Mouse (Mus musculus): Measurements from ENCODE around the gene Tmem221. TPM values are rescaled to one million over a fixed set of nuclear protein-coding genes. Genes with fewer than 3 reads are reported as not detected.
A peak's percentile ranks its signal among the peaks of the same experiment; 100 is the strongest.

Tmem221 gene
- polyA plus RNA-seq (2015; fragmentation: Nextera tagmentation; extraction: Ambion mirVana): 13.0 and 13.1 TPM in 2 replicates

- DNase-seq (ENCODE audit: low spot score): peak; percentile 85
Measured at GRCm38 (mm10) chr8:71558071-71558957, at the start of gene Tmem221. TSS of gene Tmem221 (minus strand) at chr8:71558871.

- DNase-seq (ENCODE audit: low spot score): no peak
Measured at GRCm38 (mm10) chr8:71604021-71604420, 45.4 kb upstream of the Tmem221 start.

- DNase-seq (ENCODE audit: low spot score): no peak
Measured at GRCm38 (mm10) chr8:71602666-71603334, 44.1 kb upstream of the Tmem221 start.

GRCm38 (mm10) chr8:71601939-71602665, 43.4 kb upstream of the Tmem221 start:
- peak; percentile 75 for DNase-seq (ENCODE audit: low spot score)

GRCm38 (mm10) chr8:71598841-71599240, 40.2 kb upstream of the Tmem221 start:
- no peak for DNase-seq (ENCODE audit: low spot score)

GRCm38 (mm10) chr8:71598375-71598774, 39.7 kb upstream of the Tmem221 start:
- no peak for DNase-seq (ENCODE audit: low spot score)

- no peak for DNase-seq (ENCODE audit: low spot score)
Measured at GRCm38 (mm10) chr8:71597451-71597850, 38.8 kb upstream of the Tmem221 start, which contains the start of gene Fam129c. TSS of gene Fam129c (plus strand) at chr8:71597648.

- DNase-seq (ENCODE audit: low spot score): no peak
Measured at GRCm38 (mm10) chr8:71596798-71597197, 38.1 kb upstream of the Tmem221 start.

GRCm38 (mm10) chr8:71596384-71596783, 37.7 kb upstream of the Tmem221 start:
- no peak for DNase-seq (ENCODE audit: low spot score)

GRCm38 (mm10) chr8:71595862-71596261, 37.2 kb upstream of the Tmem221 start:
- peak; percentile 88 for DNase-seq (ENCODE audit: low spot score)

GRCm38 (mm10) chr8:71594324-71594722, 35.7 kb upstream of the Tmem221 start:
- DNase-seq (ENCODE audit: low spot score): no peak

GRCm38 (mm10) chr8:71593556-71594323, 35.1 kb upstream of the Tmem221 start:
- no peak for DNase-seq (ENCODE audit: low spot score)

- DNase-seq (ENCODE audit: low spot score): peak; percentile 69
Measured at GRCm38 (mm10) chr8:71592374-71593170, 33.9 kb upstream of the Tmem221 start.

GRCm38 (mm10) chr8:71591471-71592373, 33.1 kb upstream of the Tmem221 start, which contains the start of gene Pgls:
TSS of gene Pgls (plus strand) at chr8:71592176.
- peak; percentile 92 for DNase-seq (ENCODE audit: low spot score)

- DNase-seq (ENCODE audit: low spot score): peak; percentile 44
Measured at GRCm38 (mm10) chr8:71591017-71591416, 32.3 kb upstream of the Tmem221 start.

- DNase-seq (ENCODE audit: low spot score): no peak
Measured at GRCm38 (mm10) chr8:71588762-71589161, 30.1 kb upstream of the Tmem221 start.

- DNase-seq (ENCODE audit: low spot score): peak; percentile 59
Measured at GRCm38 (mm10) chr8:71586891-71587290, 28.2 kb upstream of the Tmem221 start.

GRCm38 (mm10) chr8:71580201-71580600, 21.5 kb upstream of the Tmem221 start:
- no peak for DNase-seq (ENCODE audit: low spot score)

- DNase-seq (ENCODE audit: low spot score): no peak
Measured at GRCm38 (mm10) chr8:71579476-71579875, 20.8 kb upstream of the Tmem221 start.
